Mouse (Mus musculus) testis, adult 2 months (tissue): ENCODE measurements around the gene Gm43720.

Source experiments
- CTCF ChIP-seq: fragments of 200-500 bp; IDR thresholded peaks from 2 replicates; pipeline ENCODE4 v1.5.1; 2012; ENCODE audit warnings: low read depth, mild to moderate bottlenecking, inconsistent platforms, low read length, moderate library complexity; ENCODE audit not compliant: control insufficient read depth, insufficient read depth, insufficient replicate concordance
- POLR2A ChIP-seq: fragments of 200-500 bp; IDR thresholded peaks from 2 replicates; pipeline ENCODE4 v1.6.1; 2012; ENCODE audit warnings: low read depth, mild to moderate bottlenecking, inconsistent platforms, low read length, moderate library complexity; ENCODE audit not compliant: control insufficient read depth

DNA sequence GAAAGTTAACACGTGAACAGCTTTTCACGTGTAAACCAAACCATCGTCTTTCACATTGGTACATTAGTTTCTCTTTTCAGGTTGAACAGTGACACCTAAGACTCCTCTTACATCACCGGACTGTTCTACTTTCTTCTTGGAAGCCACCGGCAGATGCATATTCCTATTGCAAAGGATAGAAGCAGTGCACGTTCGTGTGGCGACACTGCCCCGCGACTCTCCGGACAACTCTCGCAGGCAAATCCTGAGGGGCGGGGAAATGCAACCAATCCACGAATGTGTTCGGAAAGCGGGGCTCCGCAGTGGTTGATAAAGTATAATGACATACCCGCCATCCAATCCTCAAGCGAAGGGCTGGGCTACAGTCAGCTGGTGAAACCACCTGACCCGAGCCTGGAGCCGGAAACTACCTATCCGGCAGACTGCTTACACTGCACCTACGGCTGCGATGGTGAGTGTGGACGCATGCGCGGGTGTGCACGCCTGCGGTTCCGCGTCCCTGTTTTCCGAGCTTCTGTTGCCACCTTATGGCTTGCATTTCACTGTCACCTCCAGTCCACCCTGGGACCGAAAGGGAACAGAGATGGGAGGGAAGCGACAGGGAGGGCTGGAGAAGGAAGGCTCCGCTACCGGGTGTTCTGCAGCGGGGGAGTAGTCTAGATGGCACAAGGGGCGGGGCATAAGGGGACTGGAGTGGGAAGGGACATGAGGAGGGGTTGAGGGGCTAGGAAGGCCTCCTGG, 24.2 kb downstream of the Gm43720 start, which contains the start of gene Lamtor4:
- TF ChIP-seq CTCF (peak; percentile 19; the same call in 1 of the 2 replicates), POLR2A (peak; percentile 73)
